Mouse (Mus musculus) heart, embryonic 14.5 days (tissue): ENCODE measurements around the gene Rrp1b. TPM values are rescaled to one million over a fixed set of nuclear protein-coding genes. Genes with fewer than 3 reads are reported as not detected.
"Not testable (repeated sequence)": the region's sequence is repeated elsewhere in the genome, so short reads cannot be mapped to it uniquely, and the experiment has no call there.

Experiments used
- ATAC-seq: fragments of 200-750 bp; cut with Nextera tagmentation; 2 replicates; pipeline ENCODE4 v1.8.0; 2017; ENCODE audit warnings: low read depth, moderate TSS enrichment; ENCODE audit not compliant: insufficient number of reproducible peaks, insufficient read depth, low FRiP score
- H3K27ac ChIP-seq, 2 experiments: fragments of 200-500 bp in 1 of 2; fragments of 300-500 bp in 1 of 2; sonication (generic) in 1 of 2; replicated peaks in 1 of 2; 2 replicates each; pipeline ENCODE4 v1.5.1; 2012 to 2014; ENCODE audit warnings: low read depth in 2 of 2, low read length in 2 of 2, control low read depth in 1 of 2, mild to moderate bottlenecking in 1 of 2, mixed read lengths in 1 of 2; ENCODE audit not compliant: control insufficient read depth in 1 of 2, insufficient read depth in 1 of 2
- H3K27me3 ChIP-seq: fragments of 300-500 bp; sonication (generic); 2 replicates; pipeline ENCODE4 v1.6.1; 2014; ENCODE audit warnings: mild to moderate bottlenecking, low read length, control low read depth; ENCODE audit not compliant: control insufficient read depth, insufficient read depth
- H3K36me3 ChIP-seq: fragments of 300-500 bp; sonication (generic); 2 replicates; pipeline ENCODE4 v1.6.1; 2014; ENCODE audit warnings: mild to moderate bottlenecking, control low read depth, low read length, mixed read lengths; ENCODE audit not compliant: control insufficient read depth, insufficient read depth
- H3K4me1 ChIP-seq, 2 experiments: fragments of 200-500 bp in 1 of 2; fragments of 300-500 bp in 1 of 2; sonication (generic) in 1 of 2; 2 replicates each; pipeline ENCODE4 v1.6.1; 2012 to 2014; ENCODE audit warnings: low read length in 2 of 2, control low read depth in 1 of 2, mixed read lengths in 1 of 2; ENCODE audit not compliant: control insufficient read depth in 2 of 2, insufficient read depth in 2 of 2
- H3K4me2 ChIP-seq: fragments of 300-500 bp; sonication (generic); 2 replicates; pipeline ENCODE4 v1.6.1; 2014; ENCODE audit warnings: mild to moderate bottlenecking, low read length
- H3K4me3 ChIP-seq, 2 experiments: fragments of 200-500 bp in 1 of 2; fragments of 300-500 bp in 1 of 2; sonication (generic) in 1 of 2; 2 replicates each; pipeline ENCODE4 v1.5.1; 2012 to 2014; ENCODE audit warnings: low read length in 2 of 2, mild to moderate bottlenecking in 2 of 2, control low read depth in 1 of 2, low read depth in 1 of 2, moderate library complexity in 1 of 2; ENCODE audit not compliant: control insufficient read depth in 1 of 2, insufficient read depth in 1 of 2
- H3K9ac ChIP-seq: fragments of 300-500 bp; sonication (generic); 2 replicates; pipeline ENCODE4 v1.6.1; 2014; ENCODE audit warnings: mild to moderate bottlenecking, low read length
- H3K9me3 ChIP-seq: fragments of 300-500 bp; sonication (generic); 2 replicates; pipeline ENCODE4 v1.6.1; 2016; ENCODE audit warnings: low read length, control low read depth; ENCODE audit not compliant: control insufficient read depth
- WGBS: fragments of 180-500 bp; shearing (Covaris S2); extraction: QIAGEN DNeasy Blood & Tissue Kit; methylation state at CpG from one replicate; pipeline ENCODE4 v1.1.7; 2014; 5-methylcytosine and 5-hydroxymethylcytosine counted together
- polyA plus RNA-seq: library from polyadenylated mRNA; unstranded; fragments of >200 nt; fragmentation: Nextera tagmentation; extraction: Ambion mirVana; gene quantifications from 2 replicates; pipeline ENCODE4 v1.2.1, GENCODE M21; 2014

Gene Rrp1b
- polyA plus RNA-seq, 1 experiment from 2014 or later: 24.1 TPM

DNA sequence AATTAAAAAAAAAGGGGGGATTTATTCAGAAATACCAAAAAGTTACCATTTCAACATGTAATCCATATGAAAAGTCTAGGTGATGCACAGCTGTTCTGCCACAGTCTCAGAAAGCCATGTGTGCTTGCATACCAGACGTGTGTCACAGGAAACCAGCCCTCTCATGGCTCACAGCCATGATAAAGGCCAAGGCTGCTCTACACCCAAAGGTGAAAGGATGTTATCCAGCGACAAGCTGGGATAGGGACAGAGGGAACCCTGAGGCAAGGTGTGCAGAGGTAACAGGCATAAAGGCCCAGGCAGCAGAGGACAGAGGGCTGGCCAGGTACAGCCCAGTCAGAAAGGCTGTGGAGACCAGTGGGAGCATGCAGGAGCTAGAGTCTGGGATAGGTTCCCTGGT lies 27.8 kb downstream of the Rrp1b start:
- H3K4me2 ChIP-seq: no peak overlapping the region
- H3K9me3 ChIP-seq: no peaks in the 10 kb centered on the region
- peaks cover 36% of the 10 kb centered on the region for H3K36me3 ChIP-seq
- no peak for ATAC-seq
- 37% methylated on average over 2 of the region's 2 CpGs for WGBS
- H3K27ac ChIP-seq: peak overlapping the region in 1 of 2 experiments; percentile 28; a peak in 1 of 4 replicates
- H3K27me3 ChIP-seq: no peaks in the 10 kb centered on the region
- H3K9ac ChIP-seq: no peak overlapping the region
- peaks cover 14 to 21% of the 10 kb centered on the region in 2 experiments for H3K4me1 ChIP-seq
- no peak overlapping the region for H3K4me3 ChIP-seq

GRCm38 (mm10) chr17:32064762-32065161 lies 28.9 kb downstream of the Rrp1b start:
- not testable (repeated sequence) for H3K9me3 ChIP-seq, H3K4me2 ChIP-seq, H3K4me3 ChIP-seq, H3K9ac ChIP-seq, H3K27me3 ChIP-seq, ATAC-seq, H3K27ac ChIP-seq
- Histone ChIP-seq H3K36me3 (peaks cover 25% of the 10 kb centered on the region), H3K4me1 (peaks cover 14 to 21% of the 10 kb centered on the region in 2 experiments)
- WGBS: 43% methylated on average over 8 of the region's 8 CpGs

- whole genome bisulfite sequencing: 56% methylated on average over 9 of the region's 9 CpGs
- Histone ChIP-seq H3K9me3 (peaks cover 5% of the 10 kb centered on the region; the same call in 1 of the 2 replicates), H3K4me2 (no peak overlapping the region), H3K4me1 (peaks cover 12 to 15% of the 10 kb centered on the region in 2 experiments), H3K27ac (no peak overlapping the region), H3K4me3 (no peak overlapping the region), H3K9ac (no peak overlapping the region), H3K27me3 (no peaks in the 10 kb centered on the region), H3K36me3 (no peaks in the 10 kb centered on the region)
- ATAC-seq: no peak
Measured at GRCm38 (mm10) chr17:32067541-32067940, 31.6 kb downstream of the Rrp1b start.

DNA sequence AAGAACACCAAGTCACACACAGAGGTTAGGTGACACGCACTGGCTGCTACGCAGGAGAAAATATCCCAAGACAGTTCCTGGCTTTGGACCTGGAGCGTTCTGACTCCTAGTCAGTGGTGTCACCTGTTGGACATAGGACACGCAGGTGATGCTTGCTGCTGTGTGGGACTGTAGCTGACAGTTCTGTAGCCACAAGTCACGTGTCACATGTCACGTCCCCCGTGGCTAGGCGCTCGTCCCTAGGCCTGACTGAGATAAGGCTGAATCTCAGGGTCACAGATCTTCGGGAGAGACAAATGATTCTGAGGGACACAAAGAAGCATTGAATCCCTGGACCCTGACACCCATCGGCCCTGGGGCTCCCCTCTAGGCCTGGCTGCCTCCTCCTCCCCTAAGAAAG lies 32.5 kb downstream of the Rrp1b start:
- no peak overlapping the region for H3K27ac ChIP-seq
- peaks cover 6 to 8% of the 10 kb centered on the region in 2 experiments for H3K4me1 ChIP-seq
- no peak overlapping the region for H3K4me2 ChIP-seq
- no peaks in the 10 kb centered on the region for H3K36me3 ChIP-seq
- WGBS: 65% methylated on average over 11 of the region's 11 CpGs
- H3K4me3 ChIP-seq: no peak overlapping the region
- no peak for ATAC-seq
- no peak overlapping the region for H3K9ac ChIP-seq
- no peaks in the 10 kb centered on the region for H3K27me3 ChIP-seq
- peaks cover 5% of the 10 kb centered on the region; the same call in 1 of the 2 replicates for H3K9me3 ChIP-seq

- no peak for ATAC-seq
- WGBS: 82% methylated on average over 2 of the region's 2 CpGs
- H3K9me3 ChIP-seq: peaks cover 5% of the 10 kb centered on the region; the same call in 1 of the 2 replicates
- no peaks in the 10 kb centered on the region for H3K36me3 ChIP-seq
- peaks cover 2 to 6% of the 10 kb centered on the region in 2 experiments; a peak in 3 of 4 replicates for H3K4me1 ChIP-seq
- no peak overlapping the region for H3K4me3 ChIP-seq
- no peaks in the 10 kb centered on the region for H3K27me3 ChIP-seq
- H3K4me2 ChIP-seq: no peak overlapping the region
- no peak overlapping the region for H3K9ac ChIP-seq
- H3K27ac ChIP-seq: no peak overlapping the region
Measured at GRCm38 (mm10) chr17:32068810-32069209, 32.9 kb downstream of the Rrp1b start.

GRCm38 (mm10) chr17:32073359-32073758 lies 37.5 kb downstream of the Rrp1b start:
- Histone ChIP-seq H3K4me1 (no peaks in the 10 kb centered on the region), H3K27me3 (no peaks in the 10 kb centered on the region), H3K9ac (no peak overlapping the region), H3K27ac (no peak overlapping the region), H3K9me3 (peaks cover 5% of the 10 kb centered on the region; the same call in 1 of the 2 replicates), H3K4me3 (no peak overlapping the region), H3K4me2 (no peak overlapping the region), H3K36me3 (no peaks in the 10 kb centered on the region)
- 0% methylated on average over 2 of the region's 2 CpGs for WGBS
- ATAC-seq: no peak

DNA sequence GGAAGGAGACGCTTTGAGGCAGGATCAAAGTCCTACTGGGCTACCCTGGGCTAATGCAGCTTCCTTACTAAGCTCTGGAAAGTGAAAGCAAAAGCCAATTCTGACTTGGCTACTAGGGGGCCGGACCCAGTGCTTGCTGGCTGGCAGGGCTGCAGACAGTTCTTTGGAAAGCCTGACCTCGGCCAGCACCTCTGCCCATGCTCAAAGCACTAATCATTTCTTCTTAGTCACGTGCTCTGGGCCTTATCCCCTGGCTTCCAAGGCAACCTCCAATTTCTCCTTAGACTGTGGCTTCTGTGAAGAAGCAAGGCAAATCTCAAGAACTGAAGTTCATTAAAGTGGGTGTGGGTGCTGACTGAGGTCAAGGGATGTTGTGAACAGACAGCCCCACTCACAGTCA lies 38.8 kb downstream of the Rrp1b start:
- no peak overlapping the region for H3K4me3 ChIP-seq
- H3K36me3 ChIP-seq: no peaks in the 10 kb centered on the region
- 57% methylated on average over 4 of the region's 4 CpGs for WGBS
- H3K27ac ChIP-seq: no peak overlapping the region
- no peak for ATAC-seq
- no peak overlapping the region for H3K9ac ChIP-seq
- peaks cover 4% of the 10 kb centered on the region; the same call in 1 of the 2 replicates for H3K9me3 ChIP-seq
- no peaks in the 10 kb centered on the region for H3K27me3 ChIP-seq
- no peak overlapping the region for H3K4me2 ChIP-seq
- H3K4me1 ChIP-seq: no peaks in the 10 kb centered on the region

DNA sequence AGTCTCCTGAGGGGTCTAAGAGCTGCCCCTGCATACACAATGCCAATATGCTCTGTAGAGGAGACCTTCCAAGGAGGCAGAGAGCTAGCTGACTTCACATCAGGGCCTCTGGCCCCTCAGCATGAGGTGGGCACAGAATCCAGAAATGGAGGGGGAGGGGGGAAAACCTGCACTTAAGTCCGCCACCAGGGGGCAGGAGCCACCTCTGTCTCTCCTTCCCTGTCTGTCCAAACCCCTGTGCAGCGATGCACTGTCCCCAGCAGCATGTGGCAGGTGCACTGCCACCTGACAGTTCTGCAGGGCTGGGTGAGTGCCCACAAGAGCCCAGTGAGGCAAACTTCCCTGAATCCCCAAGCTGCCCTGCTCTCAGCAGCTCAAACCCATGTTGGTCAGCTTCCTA lies 39.3 kb downstream of the Rrp1b start:
- Histone ChIP-seq H3K9ac (no peak overlapping the region), H3K4me1 (no peaks in the 10 kb centered on the region), H3K9me3 (no peaks in the 10 kb centered on the region), H3K27me3 (no peaks in the 10 kb centered on the region), H3K4me3 (no peak overlapping the region), H3K4me2 (no peak overlapping the region), H3K27ac (no peak overlapping the region), H3K36me3 (no peaks in the 10 kb centered on the region)
- ATAC-seq: no peak
- WGBS: 6% methylated on average over 2 of the region's 2 CpGs
